Mouse (Mus musculus) liver, adult (tissue): Measurements from ENCODE around the gene Iffo2.
"Not testable (repeated sequence)": the region's sequence is repeated elsewhere in the genome, so short reads cannot be mapped to it uniquely, and the experiment has no call there.

Source experiments
- GATA4 ChIP-seq: IDR thresholded peaks from 2 replicates; pipeline ENCODE4 v1.6.1; 2014; ENCODE audit warnings: mild to moderate bottlenecking, low read length; ENCODE audit not compliant: insufficient replicate concordance

Iffo2 gene

DNA sequence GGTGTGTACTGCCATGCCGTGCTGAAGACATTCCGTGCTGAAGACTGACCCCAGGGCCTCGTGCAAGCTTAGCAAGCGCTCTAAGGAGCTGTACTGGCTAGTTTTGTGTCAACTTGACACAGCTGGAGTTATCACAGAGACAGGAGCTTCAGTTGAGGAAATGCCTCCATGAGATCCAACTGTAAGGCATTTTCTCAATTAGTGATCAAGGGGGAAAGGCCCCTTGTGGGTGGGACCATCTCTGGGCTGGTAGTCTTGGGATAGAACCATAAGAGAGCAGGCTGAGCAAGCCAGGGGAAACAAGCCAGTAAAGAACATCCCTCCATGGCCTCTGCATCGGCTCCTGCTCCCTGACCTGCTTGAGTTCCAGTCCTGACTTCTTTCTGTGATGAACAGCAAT, at the start of gene Iffo2:
TSS of gene Iffo2 (plus strand) at position 301 of the 400 bp plus-strand sequence.
- not testable (repeated sequence) for TF ChIP-seq GATA4

- peak; percentile 28; the same call in 1 of the 2 replicates for TF ChIP-seq GATA4
Observed at GRCm38 (mm10) chr4:139481400-139481799, 48.9 kb upstream of the Iffo2 start.

- TF ChIP-seq GATA4 = no peak
Observed at GRCm38 (mm10) chr4:139483461-139484105, 46.8 kb upstream of the Iffo2 start.

GRCm38 (mm10) chr4:139484496-139484895, 45.9 kb upstream of the Iffo2 start:
- TF ChIP-seq GATA4 = no peak

GRCm38 (mm10) chr4:139487085-139487484, 43.3 kb upstream of the Iffo2 start:
- TF ChIP-seq GATA4 = no peak

DNA sequence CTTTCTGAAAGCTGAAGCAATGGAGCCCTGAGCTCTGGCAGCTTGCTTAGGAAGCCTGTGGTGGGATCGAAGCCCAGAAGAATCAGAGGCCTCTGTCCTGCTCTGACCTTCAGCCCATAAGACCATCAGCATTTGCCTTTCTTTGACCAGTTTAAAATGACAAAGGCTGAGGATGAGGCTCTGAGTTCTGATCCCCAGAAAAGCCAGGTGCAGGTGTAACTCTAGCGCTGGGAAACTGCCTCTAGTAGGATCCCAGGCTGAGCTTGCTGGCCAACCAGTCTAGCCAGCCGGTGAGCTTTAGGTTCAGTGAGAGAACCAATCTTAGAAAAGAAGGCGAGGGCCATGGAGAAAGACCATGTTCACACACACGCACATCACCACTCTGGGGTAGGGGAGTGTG, 42.0 kb upstream of the Iffo2 start:
- TF ChIP-seq GATA4 = no peak

- TF ChIP-seq GATA4 = no peak
Observed at GRCm38 (mm10) chr4:139489946-139490345, 40.4 kb upstream of the Iffo2 start.

- no peak; the same call in 1 of the 2 replicates for TF ChIP-seq GATA4
Observed at GRCm38 (mm10) chr4:139490413-139491055, 39.8 kb upstream of the Iffo2 start.

DNA sequence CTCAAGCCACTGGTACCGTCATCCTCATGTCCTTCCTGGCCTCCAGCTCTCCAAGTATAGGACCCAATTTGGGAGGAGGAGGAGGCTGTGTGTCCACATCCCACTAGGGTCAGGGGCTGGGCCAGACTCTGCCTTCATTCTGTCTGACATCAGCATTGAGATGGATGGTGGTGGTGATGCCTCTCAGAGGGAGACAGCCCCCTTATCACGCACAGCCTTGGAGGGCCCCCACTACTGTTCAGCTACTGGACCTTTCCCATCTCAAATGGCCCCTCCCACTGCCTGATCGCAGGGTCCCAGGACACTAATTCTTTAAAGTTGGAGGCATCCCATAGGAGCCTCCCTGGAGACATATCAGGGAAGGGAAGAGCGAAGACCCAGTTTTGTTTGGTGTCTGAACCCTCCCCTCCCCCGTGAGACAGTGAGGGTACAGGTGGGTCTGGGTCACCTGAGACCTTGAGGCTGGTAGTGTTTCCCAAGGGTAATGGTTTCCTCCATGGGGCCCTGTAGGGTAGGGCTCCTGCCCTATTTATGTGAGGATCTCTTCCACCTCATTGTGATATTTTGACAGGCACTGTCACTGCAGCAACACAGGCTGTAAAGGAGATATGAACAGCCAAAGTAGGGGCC, 38.7 kb upstream of the Iffo2 start:
- no peak for TF ChIP-seq GATA4

DNA sequence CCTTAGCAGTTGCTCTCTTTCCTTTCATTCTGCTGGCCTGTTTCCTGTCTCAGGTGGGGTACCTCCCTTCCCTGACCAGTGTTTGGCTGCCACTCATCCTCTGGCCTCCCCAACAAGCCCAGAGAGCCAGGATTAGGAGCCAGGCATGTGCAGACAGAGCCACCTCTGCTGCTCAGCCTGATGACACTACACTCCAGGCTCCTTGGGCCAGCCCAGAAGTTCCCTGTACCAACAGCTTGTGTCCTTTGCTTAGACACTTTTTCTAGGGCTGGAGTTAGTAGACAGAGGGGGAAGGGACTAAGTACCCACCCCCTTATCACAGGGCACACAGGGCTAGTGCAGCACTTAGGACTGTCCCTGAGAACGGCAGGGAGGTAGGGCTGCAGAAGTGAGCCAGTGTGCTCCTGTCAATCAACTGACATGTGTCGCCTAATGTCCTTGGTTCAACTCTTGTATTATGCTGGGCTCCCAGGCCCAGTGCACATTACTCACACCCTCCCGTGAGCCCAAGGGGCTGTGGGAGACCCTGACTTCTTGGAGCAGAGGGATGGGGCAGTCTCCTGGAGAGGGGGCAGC, 38.0 kb upstream of the Iffo2 start:
- TF ChIP-seq GATA4 = no peak

GRCm38 (mm10) chr4:139493227-139494025, 36.9 kb upstream of the Iffo2 start:
- no peak for TF ChIP-seq GATA4

- TF ChIP-seq GATA4 = no peak
Observed at GRCm38 (mm10) chr4:139500814-139501213, 29.5 kb upstream of the Iffo2 start.

DNA sequence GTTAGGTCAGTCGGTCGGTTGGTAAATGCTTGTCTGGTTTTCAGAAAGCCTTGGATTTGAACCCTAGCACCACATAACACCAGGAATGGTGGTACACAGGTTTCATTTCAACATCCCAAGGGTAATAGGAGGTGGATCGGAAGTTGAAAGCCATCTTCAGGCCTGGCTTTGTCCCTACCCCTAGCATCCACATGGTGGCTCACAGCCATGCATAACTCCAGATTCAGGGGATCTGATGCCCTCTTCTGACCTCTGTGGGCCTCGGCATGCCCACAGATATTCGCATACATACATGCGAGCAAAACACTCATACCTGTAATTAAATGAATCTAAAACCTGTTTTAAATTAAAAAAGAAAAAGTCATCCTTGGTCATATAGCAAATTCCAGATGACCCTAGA, 28.6 kb upstream of the Iffo2 start:
- TF ChIP-seq GATA4 = no peak

DNA sequence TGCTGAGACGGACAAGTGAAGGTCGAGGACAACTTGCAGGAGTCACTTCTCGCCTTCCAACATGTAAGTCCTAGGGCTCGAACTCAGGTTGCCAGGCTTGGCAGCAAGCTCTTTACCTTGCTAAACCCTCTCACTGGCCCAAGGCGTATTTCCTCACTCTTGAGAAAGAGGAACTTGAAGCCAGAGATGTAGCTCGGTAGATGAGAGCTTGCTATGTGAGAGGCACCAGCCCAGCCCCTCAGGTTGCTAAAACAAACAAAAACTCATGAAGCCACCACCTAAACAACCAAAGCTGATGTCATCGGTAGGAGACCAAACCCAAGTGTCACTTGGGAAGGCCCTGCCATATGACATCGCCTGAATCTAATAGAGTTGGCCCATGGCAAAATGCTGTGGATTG, 26.4 kb upstream of the Iffo2 start:
- no peak for TF ChIP-seq GATA4

DNA sequence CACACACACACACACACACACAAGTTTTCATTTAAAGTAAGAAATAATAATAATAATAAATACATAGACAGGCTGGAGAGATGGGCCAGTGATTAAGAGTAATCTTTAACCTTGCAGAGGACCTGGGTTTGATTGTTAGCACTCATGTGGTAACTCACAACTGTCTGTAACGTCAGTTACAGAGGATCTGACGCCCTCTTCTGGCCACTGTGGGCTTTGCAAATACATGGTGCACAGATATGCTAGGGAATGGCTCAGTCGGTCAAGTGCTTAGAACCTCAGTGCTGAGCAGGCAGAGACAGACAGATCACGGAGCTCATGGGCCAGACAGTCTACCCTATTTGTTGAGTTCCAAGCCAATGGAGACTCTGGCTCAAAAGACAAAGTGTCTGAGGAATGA, 24.6 kb upstream of the Iffo2 start:
- no peak for TF ChIP-seq GATA4
